Mouse (Mus musculus): ENCODE data around the gene Cdh22.
A peak's percentile ranks its signal among the peaks of the same experiment; 100 is the strongest.

The Cdh22 gene

DNA sequence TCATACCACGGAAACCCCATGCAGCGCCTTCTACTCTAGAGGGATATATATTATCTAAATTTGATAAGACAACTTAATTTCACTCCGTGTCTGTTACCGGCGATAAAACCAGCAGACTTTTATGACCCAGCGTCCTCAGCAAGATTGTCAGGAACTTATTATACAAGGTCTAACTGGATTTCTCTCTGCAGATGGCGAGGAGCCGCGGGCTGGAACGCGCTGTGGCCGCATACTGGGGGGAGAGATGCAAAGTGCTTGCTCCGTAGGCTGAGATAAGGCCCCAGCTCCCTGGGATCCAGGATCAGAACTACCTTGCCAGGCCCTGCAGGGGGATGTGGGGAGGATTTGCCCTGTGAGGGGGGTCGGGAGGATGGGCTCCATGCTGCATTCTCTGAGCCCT, 145.2 kb downstream of the Cdh22 start:
- DNase-seq (ENCODE audit: low spot score in 2 of 2), result no peak

DNA sequence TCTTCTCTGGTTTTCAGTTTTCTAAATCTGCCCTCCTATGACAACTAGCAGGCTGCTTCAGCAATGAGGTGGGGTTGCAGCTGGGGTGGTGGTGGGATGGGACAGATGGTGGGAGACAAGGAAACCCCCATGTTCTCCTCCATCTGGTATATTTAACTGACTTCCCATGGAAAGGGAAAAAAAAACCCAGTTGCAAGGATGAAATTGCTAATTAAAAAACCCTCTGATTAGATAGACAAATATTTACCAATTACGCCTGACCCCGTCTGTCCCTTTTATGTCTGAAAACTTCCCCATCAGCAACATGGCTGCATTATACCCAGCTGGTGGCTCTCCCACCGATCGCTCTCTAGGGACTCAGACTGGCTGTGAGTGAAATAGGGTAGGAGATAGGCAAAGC, 148.0 kb downstream of the Cdh22 start:
- no peak for DNase-seq (ENCODE audit: low spot score in 2 of 2)

DNA sequence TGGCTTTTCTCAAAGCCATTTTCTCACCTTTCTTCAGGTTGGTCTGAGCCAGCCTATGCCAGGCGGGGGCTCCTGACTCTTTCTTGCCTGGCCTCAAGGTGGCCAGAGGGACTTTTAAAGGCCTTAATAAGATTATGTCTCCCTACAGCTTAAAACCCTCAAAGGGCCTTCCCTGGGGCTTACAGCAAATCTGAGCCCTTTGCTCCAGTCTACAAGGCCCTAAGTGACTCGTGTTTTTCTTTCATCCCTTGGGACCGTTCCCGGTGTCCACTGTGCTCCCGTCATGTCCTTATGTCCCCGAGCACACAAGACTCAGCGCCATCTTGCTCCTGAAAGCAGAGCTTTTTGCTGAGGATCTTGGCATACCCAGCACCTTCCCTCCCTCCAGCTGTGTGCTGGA, 153.4 kb downstream of the Cdh22 start:
- no peak for DNase-seq (ENCODE audit: low spot score in 2 of 2)

DNA sequence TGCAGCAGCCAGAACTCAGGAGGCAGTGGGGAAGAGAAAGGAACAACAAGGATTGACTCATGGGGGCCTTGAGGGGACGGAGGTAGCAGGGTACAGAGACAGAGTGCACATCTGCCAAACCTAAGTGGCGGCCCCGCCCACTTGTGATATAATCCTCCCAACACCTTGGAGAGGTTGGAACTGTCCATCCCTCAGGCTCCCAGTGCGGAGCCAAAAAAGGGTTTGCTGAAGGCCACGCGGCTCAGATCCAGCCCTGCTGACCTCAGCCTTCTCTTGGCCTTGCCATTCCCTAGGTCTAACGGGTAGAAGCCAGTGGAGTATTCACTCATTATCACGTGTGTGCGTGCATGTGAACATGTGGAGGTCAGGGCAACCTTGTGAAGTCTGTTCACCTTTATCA, 154.0 kb downstream of the Cdh22 start:
- no peak for DNase-seq (ENCODE audit: low spot score in 2 of 2)

DNA sequence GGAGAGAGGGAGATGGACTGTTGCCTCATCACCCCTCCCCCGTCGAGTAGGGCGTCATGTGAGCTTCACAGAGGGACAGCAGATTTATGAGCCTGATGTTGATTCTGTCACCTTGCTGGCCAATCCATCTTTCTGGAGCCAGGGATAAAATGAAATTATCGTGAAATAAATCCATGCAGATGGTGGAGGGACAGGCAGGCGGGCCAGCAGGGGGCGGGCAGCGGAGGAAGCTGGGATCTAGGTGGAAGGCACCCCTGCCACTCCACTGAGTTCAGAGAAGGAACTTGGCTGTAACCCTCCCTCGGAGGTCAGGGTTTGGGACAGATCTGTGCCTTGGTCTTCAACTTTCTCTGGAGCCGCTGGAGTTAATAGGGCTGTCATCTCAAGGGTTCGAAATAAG, 156.0 kb downstream of the Cdh22 start:
- DNase-seq (ENCODE audit: low spot score in 2 of 2), result no peak

DNA sequence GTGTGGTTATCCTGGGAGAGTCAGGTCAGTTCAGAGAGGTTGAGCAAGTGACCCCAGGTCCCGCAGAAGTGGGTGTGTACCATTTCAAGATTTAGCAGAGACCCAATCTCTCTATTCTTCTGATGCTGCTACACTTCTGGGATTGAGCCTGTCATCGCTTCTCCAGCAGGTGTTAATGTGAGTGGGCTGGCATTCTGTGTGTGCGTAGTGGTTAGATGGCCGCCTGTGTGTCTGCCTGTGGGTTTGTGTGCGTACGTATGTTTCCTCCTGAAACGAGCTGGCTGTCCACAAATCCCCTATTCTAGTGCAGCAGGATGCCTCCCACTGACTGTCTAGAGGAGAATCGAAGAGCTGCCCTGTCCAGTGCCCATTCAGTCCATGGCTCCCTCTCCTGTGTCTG, 156.6 kb downstream of the Cdh22 start:
- no peak for DNase-seq (ENCODE audit: low spot score in 2 of 2)

DNA sequence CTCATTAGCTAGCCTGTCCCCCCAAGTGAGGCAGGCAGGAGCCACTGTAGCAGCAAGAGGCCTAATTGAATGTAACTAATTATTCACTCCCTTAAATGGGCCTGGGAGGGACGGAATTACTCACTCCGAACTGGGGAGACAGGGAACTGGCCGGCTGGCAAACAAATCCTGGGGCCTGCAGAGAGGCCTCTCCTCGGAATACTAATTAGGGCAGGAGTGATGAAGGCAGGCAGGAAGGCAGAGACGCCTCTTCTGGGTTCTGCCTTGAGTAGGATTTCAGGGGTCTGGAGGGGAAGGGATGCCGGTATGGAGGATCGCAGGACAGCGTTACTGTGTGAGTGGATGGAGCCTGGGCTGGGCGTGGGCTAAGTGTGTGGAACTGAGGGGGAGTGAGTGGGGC, 157.6 kb downstream of the Cdh22 start:
- DNase-seq (ENCODE audit: low spot score in 2 of 2), result no peak

DNA sequence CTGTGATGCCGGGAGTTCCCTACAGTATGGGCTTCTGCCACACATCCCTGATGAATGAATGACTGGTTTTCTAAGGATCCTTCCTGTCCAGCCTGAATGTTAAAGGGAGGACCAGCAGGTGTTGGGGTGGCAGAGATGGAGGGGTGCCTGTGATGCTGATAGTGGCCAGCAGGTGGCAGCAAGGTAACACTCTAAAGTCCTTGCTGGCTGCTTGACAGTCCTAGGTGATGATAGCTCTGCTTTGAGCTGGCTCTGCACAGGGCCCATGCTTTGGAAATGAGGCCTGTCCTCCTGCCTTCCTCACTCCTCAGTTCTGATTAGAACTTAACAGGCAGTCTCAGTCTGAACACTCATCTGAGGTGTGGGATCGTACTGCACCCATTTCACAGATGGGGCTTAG, 159.7 kb downstream of the Cdh22 start:
- peak; percentile 64 to 74 for DNase-seq (ENCODE audit: low spot score in 2 of 2)

DNA sequence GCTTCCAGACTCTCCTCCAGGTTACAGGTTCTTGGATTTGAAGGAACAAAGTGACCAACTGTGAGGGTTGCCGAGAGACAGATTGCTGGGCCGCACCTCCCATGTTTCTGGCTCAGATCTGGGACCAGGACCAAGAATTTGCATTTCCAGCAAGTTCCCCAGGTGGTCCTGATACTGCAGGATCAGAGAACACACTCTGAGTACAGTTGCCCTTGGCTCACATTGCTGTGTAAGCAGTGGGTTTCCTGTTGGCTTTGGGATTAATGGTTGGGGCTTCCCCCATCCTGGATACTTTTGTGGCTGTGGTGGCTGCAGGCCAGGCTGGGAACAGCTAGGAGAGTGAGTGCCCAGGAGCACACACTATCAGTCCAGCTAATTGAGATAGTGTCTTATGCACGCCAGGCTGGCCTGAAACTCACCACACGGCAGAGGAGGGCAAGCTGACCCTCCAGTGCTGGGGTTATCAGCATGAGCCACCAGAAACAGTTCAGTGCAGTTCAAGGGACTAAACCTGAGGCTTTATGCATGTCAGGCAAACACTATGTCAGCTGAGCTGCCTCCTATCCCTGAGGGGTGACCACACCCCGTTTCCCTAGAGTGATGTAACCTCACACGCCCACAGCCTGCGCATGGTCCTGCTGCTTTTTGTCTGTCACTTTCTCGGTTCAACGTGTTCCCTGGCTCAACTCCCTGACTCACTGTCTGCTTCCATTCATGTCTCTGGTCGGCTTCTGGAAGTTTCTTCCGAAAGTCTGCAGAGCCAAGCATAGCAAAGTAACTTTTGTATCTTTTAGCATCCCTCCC, 160.4 kb downstream of the Cdh22 start:
- no peak for DNase-seq (ENCODE audit: low spot score in 2 of 2)

DNA sequence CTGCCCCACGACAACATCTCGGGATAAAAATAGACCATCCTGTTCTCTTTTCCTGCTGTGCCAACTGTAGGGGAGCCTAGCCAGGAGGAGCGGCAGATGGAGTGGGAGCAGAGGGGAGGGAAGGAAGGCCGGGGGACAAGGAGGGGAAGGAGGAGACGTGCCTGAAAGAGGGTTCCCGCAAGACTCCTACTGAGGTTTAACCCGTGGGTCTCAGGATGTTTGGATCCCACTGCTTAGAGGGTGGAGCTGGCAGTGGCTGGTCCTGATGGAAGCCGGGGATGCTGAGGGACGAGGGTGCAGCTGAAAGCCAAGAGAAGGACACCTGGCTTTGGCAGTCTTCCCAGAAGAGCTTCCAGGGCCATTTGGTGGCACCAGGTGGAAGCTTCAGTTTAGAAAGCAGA, 161.3 kb downstream of the Cdh22 start:
- no peak for DNase-seq (ENCODE audit: low spot score in 2 of 2)

DNA sequence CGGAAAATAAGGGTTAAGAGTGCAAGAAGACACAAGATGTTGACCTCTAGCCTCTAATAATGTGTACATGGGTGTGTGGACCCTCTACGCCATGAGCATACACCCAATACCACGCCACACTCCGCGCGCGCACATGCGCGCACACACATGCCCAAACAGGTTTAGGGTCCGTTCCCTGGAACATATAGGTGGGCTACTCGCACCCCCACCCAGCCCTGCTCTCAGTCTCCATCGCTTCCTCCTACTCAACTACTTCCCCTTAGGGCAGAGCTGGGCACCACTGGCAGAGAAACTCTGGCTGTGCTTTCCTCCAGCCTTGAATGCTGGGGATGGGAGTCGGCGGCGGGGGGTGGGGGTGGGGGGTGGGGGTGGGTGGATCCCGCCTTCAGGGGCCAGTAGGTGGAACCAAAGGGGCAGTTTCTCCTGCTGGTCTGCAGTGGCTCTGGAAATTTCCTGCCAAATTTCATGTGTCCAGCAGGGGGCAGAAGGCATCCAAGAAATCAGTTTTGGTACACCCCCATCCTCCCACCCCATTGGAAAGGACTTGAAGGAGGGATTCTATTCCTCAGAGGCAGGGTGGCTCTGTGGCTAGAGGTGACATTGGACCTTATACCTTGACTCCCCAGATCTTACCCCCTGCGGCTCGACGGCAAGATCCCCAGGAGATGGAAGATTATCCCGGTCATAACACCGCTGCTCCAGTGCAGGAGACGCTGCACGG, 164.4 kb downstream of the Cdh22 start:
- DNase-seq (ENCODE audit: low spot score in 2 of 2), result peak in 1 of 2 experiments; percentile 25

DNA sequence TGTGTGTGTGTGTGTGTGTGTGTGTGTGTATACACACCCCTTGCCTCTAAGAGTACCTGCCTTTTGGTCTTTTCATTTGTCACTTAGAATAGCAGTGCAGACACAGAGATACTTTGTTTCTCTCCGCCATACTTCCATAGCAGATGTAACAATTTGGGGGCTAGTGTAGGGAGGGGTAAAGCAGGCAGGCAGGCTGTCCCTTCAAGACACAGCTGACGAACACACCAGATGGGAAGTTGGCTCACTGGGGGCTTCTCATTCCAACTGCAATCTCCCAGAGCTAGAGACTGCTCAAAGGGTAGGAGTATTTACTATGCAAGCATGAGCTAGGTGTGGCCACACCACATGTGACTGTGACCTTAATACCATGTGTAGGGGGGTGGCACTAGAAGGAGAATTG, 165.8 kb downstream of the Cdh22 start:
- DNase-seq (ENCODE audit: low spot score in 2 of 2), result no peak

DNA sequence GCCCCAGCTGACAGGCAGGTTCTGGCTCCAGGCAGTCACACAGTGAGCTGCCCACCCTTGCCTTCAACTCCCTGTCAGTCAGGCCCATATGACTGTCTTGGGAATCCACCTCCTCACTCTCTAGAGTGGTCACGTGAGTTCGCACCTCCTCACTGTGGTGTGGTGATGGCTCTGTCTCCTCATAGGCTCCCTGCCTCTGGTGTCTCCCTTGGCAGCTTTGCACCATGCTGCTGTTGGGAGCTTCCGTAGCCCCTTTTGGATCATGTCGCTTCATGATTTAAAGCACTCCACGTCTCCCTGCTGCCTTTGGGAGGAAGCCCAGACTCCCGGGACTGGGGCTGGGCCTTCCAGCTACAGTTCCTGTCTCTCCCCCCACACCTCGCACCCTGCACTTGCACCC, 170.2 kb downstream of the Cdh22 start:
- DNase-seq (ENCODE audit: low spot score in 2 of 2), result no peak

DNA sequence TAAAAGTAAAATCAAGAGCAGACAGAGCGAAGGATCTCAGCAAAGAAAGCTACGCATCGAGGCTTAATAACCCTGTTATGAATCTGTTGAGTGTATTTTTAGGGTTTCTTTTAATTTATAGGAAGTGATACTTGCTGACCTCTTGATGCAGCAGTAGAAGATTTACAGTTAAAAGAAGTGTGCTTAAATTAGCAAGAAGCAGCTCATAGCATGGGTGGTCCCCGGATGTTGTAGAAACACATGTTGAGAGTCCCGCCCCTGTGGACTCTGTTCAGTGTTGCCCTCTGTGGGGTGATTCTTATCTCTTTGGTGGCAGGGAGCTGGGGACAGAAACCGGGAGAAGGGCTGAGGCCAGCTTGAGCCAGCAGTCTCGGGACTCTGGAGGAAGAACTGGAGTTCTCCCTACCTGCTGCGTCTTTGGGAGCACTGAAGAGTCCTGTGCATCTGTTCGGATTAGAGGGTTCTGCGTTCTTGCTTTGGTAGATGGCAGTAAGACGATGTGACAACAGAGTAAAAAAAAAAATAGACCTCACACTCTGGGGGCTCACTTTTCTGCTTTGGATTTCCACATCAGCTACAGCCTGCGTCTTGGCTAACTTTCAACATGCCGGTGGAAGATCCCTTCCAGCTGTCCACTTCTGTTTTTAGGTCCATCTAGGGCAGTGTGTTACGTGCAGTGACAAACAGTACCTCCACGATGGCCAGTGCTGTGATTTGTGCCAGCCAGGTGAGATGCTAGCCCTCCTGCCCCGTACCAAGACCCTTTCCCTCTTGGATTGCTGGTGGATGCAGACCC, 172.8 kb downstream of the Cdh22 start:
- DNase-seq (ENCODE audit: low spot score in 2 of 2), result no peak

Measured in urinary bladder, adult 18-20 months (tissue).